Mouse (Mus musculus): ENCODE measurements around the gene 9930022D16Rik.

The 9930022D16Rik gene

DNA sequence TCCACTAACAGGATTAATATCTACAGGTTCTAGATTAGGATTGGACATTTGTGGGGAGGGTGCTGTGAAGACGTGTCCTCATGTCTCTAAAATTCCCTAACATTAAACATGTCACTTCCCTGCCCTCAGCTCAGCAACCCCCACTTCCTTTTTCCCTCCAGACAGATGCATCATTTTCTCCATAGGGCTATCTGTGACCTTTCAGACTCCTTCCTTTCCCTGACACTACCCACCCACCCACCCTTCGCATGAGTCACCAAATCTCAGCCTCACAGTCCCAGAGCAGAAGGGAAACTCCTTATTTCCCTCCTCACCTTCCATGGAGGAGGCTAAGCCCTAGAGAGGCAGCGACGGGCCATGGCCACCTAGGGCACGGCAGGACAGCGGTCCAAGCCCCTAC lies at the start of gene 9930022D16Rik:
Gene 9930022D16Rik (plus strand): TSS at position 301 of the 400 bp plus-strand sequence.
- no peak for DNase-seq (ENCODE audit: low spot score in 2 of 2)

DNA sequence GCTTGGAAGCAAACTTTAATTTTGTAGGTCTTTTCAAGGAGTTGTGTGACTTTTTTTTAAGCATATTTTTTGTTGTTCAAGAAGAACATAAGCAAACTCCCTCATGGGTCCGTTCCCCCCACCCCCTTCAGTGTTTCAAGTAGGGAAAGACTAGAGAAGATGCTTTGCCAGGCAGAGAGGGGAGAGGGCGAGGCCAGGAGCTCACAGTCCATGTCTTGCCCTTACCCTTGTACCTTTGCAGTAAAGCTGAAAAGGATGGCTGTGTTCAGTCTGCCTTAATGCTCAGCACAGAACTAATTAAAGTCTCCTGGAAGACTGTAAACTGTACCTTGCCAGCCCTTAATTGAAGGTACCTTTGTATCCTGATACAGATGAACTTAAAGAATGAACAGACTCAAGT lies 49.4 kb upstream of the 9930022D16Rik start:
- DNase-seq (ENCODE audit: low spot score in 2 of 2) = no peak

DNA sequence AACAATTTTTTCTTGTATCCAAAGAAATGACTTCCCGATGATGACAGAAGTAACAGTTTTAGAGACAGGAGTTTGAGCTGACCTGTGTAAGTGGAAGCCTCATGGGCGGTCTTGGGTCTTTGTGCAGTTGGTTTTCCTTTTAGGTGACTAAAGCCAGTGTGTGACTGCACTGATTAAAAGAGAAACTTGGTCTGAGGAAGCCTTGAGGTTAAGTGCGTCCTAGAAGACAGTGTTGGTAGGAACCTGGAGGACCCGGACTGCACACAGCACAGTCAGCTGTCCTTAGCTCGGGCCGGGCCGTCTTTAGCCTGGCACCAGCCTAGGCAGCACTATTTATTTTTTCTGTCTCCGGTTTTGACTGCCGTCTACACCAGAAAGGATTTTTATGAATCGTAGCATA lies 48.8 kb upstream of the 9930022D16Rik start:
- peak in 1 of 2 experiments; percentile 13 for DNase-seq (ENCODE audit: low spot score in 2 of 2)

DNA sequence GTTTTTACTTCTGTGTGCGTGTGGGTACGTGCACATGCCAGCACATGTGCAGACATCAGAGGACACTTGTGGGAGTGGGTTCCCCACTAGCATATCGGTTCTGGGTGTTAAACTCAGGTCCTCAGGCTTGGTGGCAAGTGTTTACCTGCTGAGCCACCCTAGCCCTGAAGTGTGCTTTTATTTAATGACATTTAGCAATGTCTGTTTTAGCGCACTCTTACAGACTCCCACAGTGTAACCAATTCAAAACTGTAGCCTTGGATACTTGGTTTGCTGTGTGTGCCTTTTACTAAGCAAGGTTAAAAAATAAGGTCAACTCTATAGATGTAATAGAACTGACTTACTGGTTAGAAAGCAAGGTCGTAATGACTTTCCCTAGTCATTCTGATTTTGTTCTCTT lies 47.9 kb upstream of the 9930022D16Rik start:
- no peak for DNase-seq (ENCODE audit: low spot score in 2 of 2)

DNA sequence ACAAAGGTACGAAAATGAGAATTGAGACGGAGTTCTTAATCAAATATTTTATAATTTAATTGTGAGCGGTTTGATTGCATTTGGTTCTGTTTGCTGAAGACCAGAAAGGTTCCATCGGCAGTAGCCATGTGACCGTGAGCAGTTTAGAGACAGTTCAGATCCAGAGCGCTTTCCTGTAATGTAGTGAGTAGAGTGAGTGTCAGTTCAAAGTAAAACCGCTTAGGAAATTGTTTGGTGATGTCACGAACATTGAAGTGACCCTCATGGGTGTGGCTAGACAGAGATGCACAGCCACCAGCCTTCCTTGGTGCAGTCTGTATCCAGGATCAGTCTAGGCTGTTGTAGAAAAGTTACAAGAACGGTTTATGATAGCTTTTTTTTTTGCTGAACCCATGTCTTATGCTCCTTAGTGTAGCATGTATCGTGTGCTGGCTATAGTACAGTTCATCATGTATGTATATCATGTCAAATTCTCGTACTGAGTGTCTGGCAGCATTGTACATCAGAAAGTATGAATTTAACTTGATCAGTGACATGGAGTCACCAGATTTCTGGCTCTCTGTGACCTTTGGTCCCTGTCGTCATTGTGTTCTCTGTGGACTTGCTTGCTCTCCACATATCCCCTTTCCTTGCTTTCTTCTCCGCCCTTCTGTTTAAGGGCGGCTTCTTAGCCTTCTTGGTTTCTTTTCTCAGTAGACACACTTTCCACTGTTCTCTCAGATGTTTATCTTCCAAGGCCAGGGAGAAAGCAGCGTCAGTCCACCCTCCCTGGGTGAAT lies 46.7 kb upstream of the 9930022D16Rik start:
- no peak for DNase-seq (ENCODE audit: low spot score in 2 of 2)

DNA sequence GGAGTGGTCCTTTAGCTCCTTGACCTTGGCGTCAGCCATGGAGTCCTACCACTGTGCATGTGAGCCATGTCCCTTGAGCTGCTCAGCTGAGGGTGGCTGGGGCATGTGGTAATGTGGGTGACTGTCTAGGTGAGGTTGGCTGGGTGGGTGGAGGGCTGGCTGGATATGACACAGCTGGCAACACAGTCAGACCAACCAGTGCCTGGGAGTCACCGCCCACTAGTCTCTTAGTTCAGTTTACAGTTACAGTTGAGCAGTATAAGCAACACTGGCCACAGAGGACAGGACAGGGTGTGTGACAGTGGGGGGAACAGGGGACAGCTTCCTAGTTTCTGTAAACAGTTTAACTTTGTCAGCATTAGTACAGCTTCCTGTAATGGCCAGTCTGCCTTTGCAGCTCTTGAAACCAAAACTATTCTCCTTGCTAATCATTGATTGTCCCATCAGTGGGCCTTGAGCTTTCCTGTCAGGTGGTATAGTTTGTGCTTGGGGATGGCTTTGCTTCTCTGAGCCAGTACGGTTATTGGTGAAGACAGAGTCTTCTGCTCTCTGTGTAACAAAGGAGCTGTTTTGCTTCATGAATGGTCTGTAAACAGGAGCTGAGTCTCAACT lies 44.6 kb upstream of the 9930022D16Rik start:
- DNase-seq (ENCODE audit: low spot score in 2 of 2) = peak; percentile 26 to 41

DNA sequence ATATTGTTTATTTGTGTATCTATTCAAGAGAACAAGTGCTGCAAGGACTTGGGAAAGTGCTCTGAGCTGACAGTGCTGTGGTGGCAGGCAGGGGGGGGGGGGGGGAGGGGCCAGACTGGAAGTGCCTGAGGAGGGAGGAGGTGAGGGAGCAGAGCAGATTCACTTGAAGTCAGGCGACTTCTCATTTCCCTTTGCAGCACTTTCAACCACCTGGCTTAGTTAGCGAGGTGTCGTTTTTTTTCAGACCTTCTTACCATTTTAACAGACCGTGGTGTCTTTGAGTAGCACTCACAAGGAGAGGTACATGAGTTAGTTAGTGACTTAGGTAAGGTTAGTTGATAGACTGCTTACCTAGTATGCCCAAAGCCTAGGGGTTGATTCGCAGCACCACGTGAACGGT lies 38.3 kb upstream of the 9930022D16Rik start:
- peak; percentile 43 to 46 for DNase-seq (ENCODE audit: low spot score in 2 of 2)

DNA sequence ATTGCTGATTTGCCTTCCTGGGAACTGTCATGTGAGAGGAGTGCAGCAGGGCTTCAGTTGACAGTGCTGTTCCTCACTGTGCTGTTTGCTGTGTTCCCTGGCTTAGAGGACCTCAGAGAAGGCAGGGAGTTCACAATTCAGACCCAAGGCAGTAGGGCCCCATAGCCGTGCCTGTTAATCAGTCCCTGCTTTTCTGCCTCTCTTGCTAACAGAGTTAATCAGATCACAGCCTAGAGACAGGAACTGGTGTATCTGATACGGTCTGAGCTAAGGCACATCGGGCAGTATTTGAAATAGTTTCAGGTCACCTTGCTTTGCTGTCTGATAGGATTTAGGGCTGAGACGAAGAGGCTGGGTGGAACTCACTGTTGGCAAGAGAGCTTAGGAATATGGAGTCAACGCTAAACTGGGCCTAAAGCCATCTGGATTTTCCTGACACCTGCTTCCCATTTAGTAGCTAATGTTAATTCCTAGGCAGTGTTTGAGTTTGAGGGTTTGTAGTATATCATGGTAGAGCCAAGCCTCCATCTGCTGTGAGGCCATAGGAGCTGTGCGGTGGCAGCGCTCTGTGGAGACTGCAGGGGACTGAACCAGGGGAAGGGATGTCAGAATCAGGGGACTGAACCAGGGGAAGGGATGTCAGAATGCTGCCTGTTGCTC lies 37.1 kb upstream of the 9930022D16Rik start:
- DNase-seq (ENCODE audit: low spot score in 2 of 2) = no peak

DNA sequence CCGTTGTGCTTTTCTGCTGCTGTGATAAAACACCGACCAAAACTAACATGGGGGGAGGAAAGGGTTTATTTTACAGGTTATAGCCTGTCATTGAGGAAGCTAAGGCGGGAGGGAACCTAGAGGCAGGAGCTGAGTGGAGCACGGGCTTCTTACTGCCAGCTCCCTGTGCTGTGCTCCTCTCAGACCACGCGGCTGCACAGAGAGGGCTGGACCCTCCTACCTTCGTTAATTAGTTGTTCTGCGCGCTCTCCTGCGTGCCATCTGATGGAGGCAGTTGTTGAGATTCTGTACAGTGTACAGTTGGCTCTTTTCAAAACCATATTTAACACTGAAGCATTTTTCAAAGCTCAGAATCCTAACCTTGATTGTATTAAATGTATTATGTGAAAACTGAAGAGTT lies 36.2 kb upstream of the 9930022D16Rik start:
- no peak for DNase-seq (ENCODE audit: low spot score in 2 of 2)

DNA sequence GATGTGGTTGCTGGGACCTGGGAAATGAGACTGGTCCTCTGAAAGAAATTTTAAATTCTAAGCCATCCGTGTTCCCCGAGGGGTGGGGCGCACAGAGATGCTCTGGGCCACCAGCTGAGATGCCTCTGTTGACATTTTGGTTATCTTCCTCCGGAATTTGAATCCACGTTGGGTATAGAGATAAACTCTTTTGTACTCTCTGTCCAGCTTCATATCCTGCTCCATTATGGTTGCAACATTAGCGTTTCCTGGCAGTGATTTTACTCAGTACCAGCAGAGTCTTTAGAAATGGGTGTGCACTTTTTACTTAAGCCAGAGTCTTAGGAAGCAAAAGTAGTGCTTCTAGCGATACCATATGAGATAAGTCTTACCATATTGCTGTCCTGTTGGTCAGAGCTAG lies 35.7 kb upstream of the 9930022D16Rik start:
- no peak for DNase-seq (ENCODE audit: low spot score in 2 of 2)

DNA sequence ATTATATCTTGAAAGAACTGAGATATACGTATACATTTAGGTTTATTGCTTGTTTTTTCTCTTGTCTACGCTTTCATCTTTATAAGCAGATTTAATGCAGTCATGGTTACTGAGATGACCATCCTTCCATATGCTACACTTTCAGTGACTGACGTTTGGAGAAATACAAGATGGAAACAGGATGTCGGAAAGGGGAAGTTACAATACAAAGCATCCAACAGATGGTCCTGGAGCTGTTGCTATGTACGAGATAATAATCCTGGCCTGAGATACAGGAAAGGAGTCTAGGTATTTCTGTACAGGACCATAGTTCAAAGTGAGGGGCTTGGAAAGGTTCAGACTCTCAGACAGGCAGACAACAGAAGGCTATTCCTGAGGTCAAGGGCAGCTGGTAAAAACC lies 33.1 kb upstream of the 9930022D16Rik start:
- no peak for DNase-seq (ENCODE audit: low spot score in 2 of 2)

DNA sequence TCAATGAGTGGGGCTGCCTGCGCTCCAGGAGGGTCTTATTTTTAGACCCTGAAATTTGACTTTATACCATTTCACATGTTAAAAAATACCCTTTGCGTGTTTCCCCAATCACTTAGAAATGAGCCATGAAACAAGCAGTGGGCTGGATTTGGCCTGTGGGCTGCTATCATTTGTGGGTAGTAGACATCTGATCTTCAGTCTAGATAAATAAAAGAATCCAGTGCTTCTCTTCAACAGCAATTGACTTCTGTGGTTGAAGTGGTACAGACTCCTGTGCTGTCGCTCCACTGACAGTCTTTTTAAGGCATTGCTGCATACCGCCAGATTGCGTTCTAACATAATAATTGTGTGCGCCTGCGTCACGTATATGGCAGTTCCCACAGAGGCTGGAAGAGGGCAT lies 28.4 kb upstream of the 9930022D16Rik start:
- DNase-seq (ENCODE audit: low spot score in 2 of 2) = no peak

DNA sequence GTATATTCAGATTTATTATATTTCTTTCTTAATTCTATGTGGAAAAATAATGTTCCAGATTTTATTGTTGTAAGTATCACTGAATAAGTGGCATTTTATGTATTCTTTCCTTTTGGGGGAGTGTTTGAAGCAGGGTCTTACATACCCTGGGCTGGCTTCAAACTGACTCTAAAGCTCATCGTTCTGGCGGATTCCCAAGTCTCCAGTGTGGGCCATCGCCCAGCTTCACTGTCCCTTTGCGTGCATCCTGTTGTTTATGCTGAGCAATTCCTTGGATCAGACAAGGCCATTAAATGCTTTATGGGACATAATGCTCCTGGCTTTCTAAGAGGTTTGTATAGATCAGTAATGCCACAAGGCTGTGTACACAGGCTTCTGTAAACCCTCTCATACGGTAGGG lies 24.7 kb upstream of the 9930022D16Rik start:
- no peak for DNase-seq (ENCODE audit: low spot score in 2 of 2)

DNA sequence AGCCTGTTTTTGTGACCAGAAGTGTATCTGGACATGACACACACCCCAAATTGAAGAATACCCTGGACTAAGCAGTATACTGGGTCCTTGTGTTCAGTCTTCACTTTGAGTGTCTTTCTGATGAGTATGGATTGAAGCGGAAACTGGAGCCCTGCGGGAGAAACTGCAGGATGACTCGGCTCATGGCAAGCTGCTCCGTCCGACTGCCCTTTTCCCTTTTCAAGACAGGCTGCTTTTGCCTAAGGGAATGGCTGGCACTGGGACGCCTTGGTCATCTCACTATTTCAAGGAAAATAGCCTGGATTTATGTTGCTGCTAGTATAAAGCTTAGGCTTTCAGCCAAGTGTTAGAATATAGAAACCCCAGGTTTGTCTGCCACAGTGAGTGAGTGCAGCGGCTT lies 22.5 kb upstream of the 9930022D16Rik start:
- no peak for DNase-seq (ENCODE audit: low spot score in 2 of 2)

DNA sequence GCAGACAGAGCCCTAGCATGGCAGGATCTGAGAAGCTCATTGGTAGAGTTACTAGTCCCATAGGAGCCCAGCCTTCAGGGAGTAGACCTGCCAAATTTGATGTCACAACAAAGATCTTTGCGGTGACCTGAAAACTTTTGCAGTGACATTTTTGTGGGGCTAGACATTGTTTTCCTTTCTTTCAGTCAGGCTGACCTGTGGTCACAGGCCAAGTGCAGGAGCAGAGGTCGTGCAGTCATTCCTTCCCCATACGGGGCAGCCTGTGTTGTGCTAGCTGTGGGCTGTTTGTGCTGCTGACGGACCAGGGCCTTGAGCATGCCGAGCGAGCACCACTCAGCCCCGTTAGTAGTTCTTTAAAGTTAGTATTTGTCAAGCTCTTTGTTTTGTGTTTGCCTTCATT lies 22.0 kb upstream of the 9930022D16Rik start:
- no peak for DNase-seq (ENCODE audit: low spot score in 2 of 2)

DNA sequence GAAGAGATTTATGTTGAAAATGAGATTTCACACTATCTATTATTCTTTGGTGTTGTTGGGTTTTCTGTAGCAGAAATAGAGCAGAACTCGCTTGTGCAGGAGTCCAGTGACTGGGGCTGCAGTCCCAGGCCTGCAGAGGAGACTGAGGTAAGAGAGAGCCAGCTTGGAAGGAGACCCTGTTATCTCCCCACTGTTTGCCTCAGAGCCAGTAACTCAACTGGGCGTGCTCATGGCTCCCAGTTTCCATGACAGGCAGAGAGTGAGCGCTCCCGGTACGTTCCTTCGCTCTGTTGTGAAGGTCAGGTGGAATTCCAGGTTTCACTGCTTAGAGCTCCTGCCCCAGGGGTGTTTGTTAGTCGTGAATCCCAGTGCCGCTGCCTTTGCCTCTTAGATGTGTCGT lies 21.1 kb upstream of the 9930022D16Rik start:
- no peak for DNase-seq (ENCODE audit: low spot score in 2 of 2)

DNA sequence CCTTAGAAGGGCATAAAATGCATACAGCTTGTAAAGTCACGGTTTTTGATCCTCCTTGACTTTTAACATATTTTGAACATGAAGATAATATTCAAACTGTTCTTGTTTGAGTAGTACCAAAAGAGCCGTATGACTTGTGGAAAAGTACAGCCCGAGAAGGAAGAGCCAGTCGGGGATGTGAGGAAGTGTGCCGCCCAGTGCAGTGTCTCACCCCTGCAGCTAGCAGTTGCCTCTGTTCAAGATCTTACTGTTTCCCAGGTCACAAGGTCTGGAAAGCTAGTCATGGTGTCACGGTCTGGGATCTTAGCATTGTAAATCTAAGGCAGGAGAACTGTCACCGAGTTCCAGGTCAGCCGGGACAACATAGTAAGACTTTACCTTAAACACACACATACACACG lies 19.0 kb upstream of the 9930022D16Rik start:
- no peak for DNase-seq (ENCODE audit: low spot score in 2 of 2)

DNA sequence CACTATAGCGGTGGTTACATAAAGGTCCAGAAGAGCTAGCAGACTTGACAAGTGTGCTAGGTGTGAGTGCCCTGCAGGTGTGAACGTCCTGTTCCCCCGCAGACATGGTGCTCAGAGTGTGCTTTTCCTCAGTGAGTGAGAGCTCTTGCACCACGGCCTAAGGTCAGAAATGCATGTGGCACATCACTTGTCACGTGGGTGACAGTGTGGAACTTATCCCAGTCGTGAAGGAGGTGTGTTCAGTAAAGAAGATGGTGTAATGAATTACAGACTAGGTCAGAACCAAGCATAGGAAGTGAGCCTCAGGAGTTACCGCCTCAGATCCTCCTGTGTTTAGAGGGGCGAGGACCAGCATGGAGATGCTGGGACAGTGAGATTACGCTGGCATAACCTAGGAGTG lies 18.4 kb upstream of the 9930022D16Rik start:
- DNase-seq (ENCODE audit: low spot score in 2 of 2) = no peak

DNA sequence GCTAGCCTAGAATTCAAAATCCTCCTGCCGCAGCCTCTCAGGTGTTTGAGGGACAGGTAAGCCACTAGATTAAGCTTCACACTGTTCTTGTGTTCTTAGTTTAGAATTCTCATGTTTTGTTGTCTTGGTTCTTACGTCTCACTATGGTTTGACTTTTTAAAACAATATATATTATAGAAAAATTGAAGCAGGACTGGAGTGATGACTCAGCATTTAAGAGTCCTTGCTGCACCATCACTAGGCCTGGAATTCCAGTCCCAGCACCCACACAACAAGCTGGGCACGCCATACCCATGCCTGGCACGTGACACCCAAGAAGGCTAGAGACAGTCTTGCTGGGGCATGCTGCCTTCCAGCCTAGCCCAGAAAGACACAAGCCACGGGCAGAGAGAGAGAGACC lies 7.3 kb upstream of the 9930022D16Rik start:
- DNase-seq (ENCODE audit: low spot score in 2 of 2) = no peak

DNA sequence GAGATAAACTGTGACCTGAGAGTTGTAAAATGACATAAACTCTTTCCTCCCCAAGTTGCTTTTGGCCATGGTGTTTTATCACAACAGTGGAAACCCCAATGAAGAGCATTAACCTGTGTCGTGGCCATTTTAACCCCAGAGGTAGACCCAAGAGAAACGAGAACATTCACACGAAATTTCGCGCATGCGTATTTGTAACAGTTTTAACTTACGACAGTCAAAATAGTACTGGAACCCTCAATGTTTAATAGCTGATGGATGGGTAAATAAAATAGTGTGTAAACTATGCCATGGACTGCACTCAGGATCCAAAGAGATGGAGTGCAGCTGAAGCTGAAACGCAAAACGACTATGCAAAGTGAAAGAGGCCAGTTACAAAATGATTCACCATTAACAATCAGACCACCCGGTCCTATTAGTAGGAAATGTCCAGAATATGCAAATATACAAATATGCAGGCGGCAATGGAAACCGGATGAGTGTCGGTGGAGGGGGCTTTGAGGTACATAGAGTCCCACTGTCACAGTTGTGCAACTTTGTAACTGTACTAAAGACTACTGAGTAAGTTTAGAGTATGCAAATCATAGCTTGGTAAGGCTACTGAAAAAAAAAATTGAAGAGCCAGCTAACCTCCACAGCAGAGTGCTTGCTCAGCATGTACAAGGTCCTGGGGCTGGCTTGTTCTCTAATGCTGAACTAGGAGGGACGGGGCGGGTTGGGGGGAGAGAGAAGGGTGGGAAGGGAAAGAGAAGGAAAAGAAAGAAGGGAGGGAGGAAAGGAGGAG lies 3.3 kb upstream of the 9930022D16Rik start:
- no peak for DNase-seq (ENCODE audit: low spot score in 2 of 2)

DNA sequence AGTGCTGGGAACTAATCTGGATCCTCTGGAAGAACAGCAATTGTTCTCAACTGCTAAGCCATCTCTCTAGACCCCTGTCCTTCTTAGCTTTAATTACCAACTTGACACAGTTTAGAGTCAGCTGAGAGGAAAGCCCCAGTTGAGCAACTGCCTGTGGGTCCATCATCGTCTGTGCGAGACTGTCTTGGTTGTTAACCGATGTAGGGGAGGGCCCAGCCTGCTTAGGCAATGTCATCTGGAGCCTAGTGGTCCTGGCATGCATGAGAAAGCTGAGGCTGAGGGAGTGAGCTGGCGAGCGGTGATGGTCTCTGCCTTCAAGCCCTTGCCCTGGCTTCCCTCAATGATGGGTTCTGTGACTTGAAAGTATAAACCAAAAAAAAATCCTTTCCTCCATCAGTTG lies 1.1 kb downstream of the 9930022D16Rik start:
- DNase-seq (ENCODE audit: low spot score in 2 of 2) = no peak

DNA sequence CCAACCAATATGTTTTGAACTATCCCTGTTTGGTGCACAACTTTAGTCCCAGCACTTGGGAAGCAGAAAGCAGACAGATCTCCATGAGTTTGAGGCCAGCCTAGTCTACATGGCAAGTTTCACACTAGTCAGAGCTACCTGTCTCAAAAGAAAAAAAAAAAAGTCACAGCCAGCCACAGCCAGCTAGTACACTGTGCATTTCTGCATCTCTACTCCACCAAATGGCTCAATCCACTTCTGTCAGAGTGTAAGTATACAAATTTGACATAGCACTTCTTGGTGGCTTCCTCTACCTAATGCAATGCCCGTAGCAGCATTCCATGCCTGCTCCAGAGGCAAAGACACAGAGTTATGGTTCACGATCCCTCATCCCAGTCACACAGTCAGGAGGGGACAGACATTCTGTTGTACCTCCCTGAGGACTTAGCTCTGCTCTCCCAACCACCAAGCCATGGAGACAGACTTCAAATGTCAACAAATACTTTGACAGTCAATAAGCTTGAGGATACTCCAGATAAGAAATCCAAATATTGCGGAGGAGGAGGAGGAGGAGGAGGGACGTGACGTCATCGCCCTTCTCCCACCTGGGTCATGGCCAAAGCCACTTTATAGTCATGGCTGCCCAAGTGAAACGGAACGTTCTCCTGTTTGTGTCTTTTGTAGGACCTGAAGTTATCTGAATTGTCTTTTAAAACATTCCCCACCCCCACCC lies 3.1 kb downstream of the 9930022D16Rik start:
- DNase-seq (ENCODE audit: low spot score in 2 of 2) = no peak

Measured in spleen, postnatal 36 days (tissue).